Comparison of ENCODE assay signal across 32 mouse cellular contexts in the genomic region with DNA sequence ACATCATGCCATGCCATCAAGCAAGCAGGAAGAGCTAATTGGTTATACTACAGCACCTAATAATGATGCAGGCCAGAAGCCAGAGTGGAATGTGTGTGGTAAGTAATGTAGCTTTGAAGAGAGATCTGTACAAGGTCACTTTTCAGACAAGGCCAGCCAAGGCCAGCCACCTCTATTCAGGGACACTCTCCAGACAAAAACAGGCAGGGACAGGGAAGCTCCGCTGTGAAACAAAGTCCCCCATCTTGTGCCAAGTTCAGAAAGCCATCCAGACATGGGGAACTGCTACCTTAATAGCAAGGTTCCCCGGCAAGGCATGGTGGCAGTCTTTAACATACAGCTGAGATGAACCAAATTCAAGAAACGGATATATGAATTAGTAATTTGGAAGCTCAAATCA. TPM values are rescaled to one million over a fixed set of nuclear protein-coding genes. Genes with fewer than 3 reads are reported as not detected.
DNase-seq lines count a peak whose midpoint lies in the region; ATAC-seq lines count a peak whose summit lies in the region.
"Had no signal": no experiment of that assay in that cellular context is flagged by ENCODE, and none has a peak within 500 bp of the region (broad histone marks: within the 10 kb centered on the region; RNA-seq: fewer than 3 reads in every experiment).

No protein-coding gene starts in this region.

- H3K9ac ChIP-seq in heart, embryonic 14.5 days (ENCODE audit: low read length), result no peak overlapping the region
- H3K9ac ChIP-seq: embryonic facial prominence, embryonic 12.5 days; hindbrain, embryonic 13.5 days; limb, embryonic 12.5 days; liver, embryonic 15.5 days; lung, embryonic 14.5 days had no signal

- WGBS in heart, embryonic 14.5 days, result 52% methylated on average over 3 of the region's 3 CpGs

- H3K9me3 ChIP-seq in heart, embryonic 14.5 days (ENCODE audit: control insufficient read depth, low read length), result no peaks in the 10 kb centered on the region
- H3K9me3 ChIP-seq: embryonic facial prominence, embryonic 12.5 days; liver, embryonic 15.5 days had no signal

- H3K4me3 ChIP-seq in heart, embryonic 14.5 days (ENCODE audit: control insufficient read depth in 1 of 2, insufficient read depth in 1 of 2, low read depth in 1 of 2, low read length in 2 of 2), result no peak overlapping the region
- H3K4me3 ChIP-seq: embryonic facial prominence, embryonic 12.5 days; gastrocnemius, adult 2 months; hindbrain, embryonic 13.5 days; limb, embryonic 12.5 days; liver, embryonic 15.5 days had no signal

- H3K27me3 ChIP-seq in heart, embryonic 14.5 days (ENCODE audit: control insufficient read depth, insufficient read depth, low read length), result no peaks in the 10 kb centered on the region
- H3K27me3 ChIP-seq: embryonic facial prominence, embryonic 12.5 days; limb, embryonic 12.5 days had no signal

- peak; percentile 78 to 88 for DNase-seq in adrenal gland, adult (ENCODE audit: inconsistent age in 2 of 2, low spot score in 1 of 2)
- DNase-seq in adrenal gland, postnatal 4 days (ENCODE audit: low spot score in 2 of 2), result no peak
- no peak for DNase-seq in heart, adult 11 months
- DNase-seq in ovary, adult 18-20 months (ENCODE audit: low spot score), result peak; percentile 45
- no peak for DNase-seq in ovary, postnatal 14 days (ENCODE audit: low spot score)
- peak; percentile 59 for DNase-seq in adrenal gland, postnatal 14 days
- DNase-seq in right cerebral cortex, postnatal 4 days, result no peak
- DNase-seq: cerebellum, adult 11-12 months; cerebellum, adult 9-11 months; gastrocnemius, adult 2 months; gastrocnemius, postnatal 36 days; heart, postnatal 14 days; kidney, adult 9 months; kidney, postnatal 10 days; layer of hippocampus, adult 9-11 months; lung, embryonic 14.5 days; lung, postnatal 14 days; thymus, postnatal 14 days had no signal

- peaks cover 4 to 13% of the 10 kb centered on the region in 2 experiments; a peak in 2 of 4 replicates for H3K4me1 ChIP-seq in heart, embryonic 14.5 days (ENCODE audit: control insufficient read depth in 2 of 2, insufficient read depth in 2 of 2, low read length in 2 of 2)
- H3K4me1 ChIP-seq: embryonic facial prominence, embryonic 12.5 days had no signal

- ATAC-seq in heart, embryonic 14.5 days (ENCODE audit: insufficient number of reproducible peaks, insufficient read depth, low FRiP score, low read depth), result no peak
- ATAC-seq: intestine, embryonic 16.5 days had no signal

- peak overlapping the region; percentile 69 to 83 for H3K27ac ChIP-seq in heart, embryonic 14.5 days (replicated peaks in 1 of 2; ENCODE audit: control insufficient read depth in 1 of 2, insufficient read depth in 1 of 2, low read depth in 2 of 2, low read length in 2 of 2)
- H3K27ac ChIP-seq: embryonic facial prominence, embryonic 12.5 days; gastrocnemius, adult 2 months; hindbrain, embryonic 13.5 days; limb, embryonic 12.5 days; liver, embryonic 15.5 days had no signal

- no peak overlapping the region for H3K4me2 ChIP-seq in heart, embryonic 14.5 days (ENCODE audit: low read length)
- H3K4me2 ChIP-seq: embryonic facial prominence, embryonic 12.5 days; hindbrain, embryonic 13.5 days; limb, embryonic 12.5 days; liver, embryonic 15.5 days; lung, embryonic 14.5 days had no signal

- no peaks in the 10 kb centered on the region for H3K36me3 ChIP-seq in heart, embryonic 14.5 days (ENCODE audit: control insufficient read depth, insufficient read depth, low read length)
- H3K36me3 ChIP-seq: embryonic facial prominence, embryonic 12.5 days; hindbrain, embryonic 13.5 days; limb, embryonic 12.5 days; liver, embryonic 15.5 days had no signal

RNA-seq across cellular contexts. Expression of a gene that starts 4.5 kb away (rescaled TPM):
- total RNA-seq in adrenal gland, postnatal 4 days (2021), result 10 to 100 TPM; 40.5 to 44.4 TPM
- 33.3 and 39.0 TPM in 2 replicates for polyA plus RNA-seq in heart, embryonic 14.5 days (2014; fragmentation: Nextera tagmentation; extraction: Ambion mirVana)
- 29.7 and 31.5 TPM in 2 replicates for total RNA-seq in adrenal gland, postnatal 14 days (2021)

RNA-seq across cellular contexts. Expression of a gene that starts 18.7 kb away (rescaled TPM):
- under 1 TPM; 0.42 to 0.73 TPM for total RNA-seq in adrenal gland, postnatal 4 days (2021)
- 0.19 and 0.28 TPM in 2 replicates for polyA plus RNA-seq in heart, embryonic 14.5 days (2014; fragmentation: Nextera tagmentation; extraction: Ambion mirVana)
- total RNA-seq in adrenal gland, postnatal 14 days (2021), result not detected in 2 replicates
- total RNA-seq: gastrocnemius, adult 2 months; gastrocnemius, postnatal 36 days; heart, postnatal 14 days; left cerebral cortex, postnatal 10 days; liver, adult 2 months; monocyte, adult 5-6 weeks had no signal
- polyA plus RNA-seq: C2C12; forebrain, embryonic 16.5 days; hindbrain, embryonic 13.5 days; limb, embryonic 12.5 days; liver, adult 2 months; lung, embryonic 14.5 days; midbrain, embryonic 14.5 days; neural tube, embryonic 14.5 days; stomach, embryonic 14.5 days had no signal

Comparison
In these comparisons a context has a peak if more than half of its experiments do, and no peak if none do; other contexts are left out.
1. DNase-seq: peak in adrenal gland, adult (2 of 2), ovary, adult 18-20 months (single experiment) and adrenal gland, postnatal 14 days (single experiment); none in adrenal gland, postnatal 4 days (0 of 2), heart, adult 11 months (single experiment), ovary, postnatal 14 days (single experiment) and right cerebral cortex, postnatal 4 days (single experiment).